Mouse (Mus musculus): ENCODE data around the gene Dhdds.
"Not testable (repeated sequence)": the region's sequence is repeated elsewhere in the genome, so short reads cannot be mapped to it uniquely, and the experiment has no call there.

Dhdds gene

DNA sequence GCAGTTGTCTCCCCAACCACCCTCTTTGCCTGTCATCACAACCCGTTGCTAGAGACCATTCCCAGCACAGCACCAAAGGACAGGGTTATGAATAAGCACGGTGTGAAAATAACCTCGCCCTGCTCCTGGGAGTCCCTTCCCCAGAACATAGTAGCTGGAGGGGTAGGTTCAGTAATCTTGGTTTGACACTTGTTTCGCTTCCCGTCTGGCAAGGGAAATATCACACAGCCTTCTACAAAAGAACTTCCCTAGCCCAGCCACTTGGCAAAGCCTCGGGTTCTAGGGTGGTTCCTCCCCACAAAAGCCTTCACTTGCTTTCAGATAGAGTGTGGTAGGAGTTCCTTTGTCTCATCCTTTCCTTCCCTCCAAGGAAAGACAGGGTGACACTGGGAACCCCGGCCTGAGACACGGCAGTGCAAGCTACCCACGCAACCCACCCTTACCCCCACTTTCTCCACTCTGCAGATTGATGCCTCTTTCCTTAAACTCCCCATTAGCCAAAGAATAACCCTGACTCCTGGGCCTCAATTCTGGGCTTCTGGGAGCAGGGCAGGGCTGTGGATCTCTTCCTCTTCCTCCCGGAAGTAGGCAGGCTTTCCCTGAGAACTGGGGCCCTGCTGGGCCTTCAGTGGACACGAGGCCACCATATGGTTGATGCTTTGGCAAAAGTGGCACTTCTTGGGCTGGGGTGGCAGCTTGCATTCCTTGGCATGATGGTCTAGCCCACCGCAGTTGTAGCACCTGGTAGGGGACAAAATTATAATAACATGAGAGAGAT, 5.1 kb upstream of the Dhdds start:
- DNase-seq (ENCODE audit: low spot score in 2 of 2), result no peak

GRCm38 (mm10) chr4:134002903-134003302, 2.2 kb upstream of the Dhdds start:
- no peak for DNase-seq (ENCODE audit: low spot score in 2 of 2)

- DNase-seq (ENCODE audit: low spot score in 2 of 2), result no peak
Measured at GRCm38 (mm10) chr4:134002246-134002645, 1.5 kb upstream of the Dhdds start.

DNA sequence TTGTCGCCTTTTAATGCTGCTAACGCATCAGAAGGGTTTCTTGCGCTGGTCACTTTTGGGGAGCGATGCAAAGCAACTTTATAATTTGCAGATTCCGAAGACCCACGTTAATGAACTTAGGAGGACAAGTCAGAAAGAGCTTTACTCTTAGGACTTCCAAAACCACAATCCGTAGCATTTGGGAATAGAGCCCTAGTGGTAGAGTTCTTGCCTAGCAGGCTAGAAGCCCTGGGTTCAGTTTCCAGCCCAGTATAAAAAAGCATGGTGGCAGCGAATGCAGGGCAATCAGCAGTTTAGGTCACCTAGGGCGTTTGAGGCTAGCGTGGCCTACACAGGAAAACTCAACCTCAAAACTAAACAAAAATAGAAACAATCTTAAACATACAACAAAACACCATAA, 992 bp upstream of the Dhdds start:
- no peak for DNase-seq (ENCODE audit: low spot score in 2 of 2)

DNA sequence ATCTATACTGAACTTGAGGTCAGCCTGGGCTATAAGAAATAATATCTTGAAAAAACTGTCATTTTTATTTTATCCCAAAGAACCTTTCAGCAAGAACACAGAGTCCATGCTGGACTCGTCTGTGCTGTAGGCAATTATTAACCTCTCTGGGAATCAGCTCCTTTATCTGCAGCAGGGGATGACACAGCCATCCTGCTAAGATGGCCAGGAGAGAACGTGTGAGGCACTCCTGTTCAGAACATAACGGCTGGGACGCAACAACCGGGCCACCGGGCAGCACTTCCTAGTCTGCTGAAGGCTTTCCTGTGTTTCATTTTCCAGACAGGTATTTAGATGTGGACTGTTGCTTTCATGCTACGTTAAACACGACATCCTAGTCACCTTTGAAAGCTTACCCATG, 6.0 kb downstream of the Dhdds start:
- DNase-seq (ENCODE audit: low spot score in 2 of 2), result no peak

- DNase-seq (ENCODE audit: low spot score in 2 of 2), result no peak
Measured at GRCm38 (mm10) chr4:133991087-133991660, 9.5 kb downstream of the Dhdds start.

- DNase-seq (ENCODE audit: low spot score in 2 of 2), result no peak
Measured at GRCm38 (mm10) chr4:133990035-133990434, 10.7 kb downstream of the Dhdds start.

- DNase-seq (ENCODE audit: low spot score in 2 of 2), result not testable (repeated sequence)
Measured at GRCm38 (mm10) chr4:133988289-133988688, 12.4 kb downstream of the Dhdds start.

GRCm38 (mm10) chr4:133982936-133983335, 17.8 kb downstream of the Dhdds start:
- DNase-seq (ENCODE audit: low spot score in 2 of 2), result no peak

GRCm38 (mm10) chr4:133980496-133980895, 20.2 kb downstream of the Dhdds start:
- no peak for DNase-seq (ENCODE audit: low spot score in 2 of 2)

GRCm38 (mm10) chr4:133978021-133978711, 22.6 kb downstream of the Dhdds start:
- DNase-seq (ENCODE audit: low spot score in 2 of 2), result no peak

- DNase-seq (ENCODE audit: low spot score in 2 of 2), result no peak
Measured at GRCm38 (mm10) chr4:133971741-133972140, 29.0 kb downstream of the Dhdds start.

DNA sequence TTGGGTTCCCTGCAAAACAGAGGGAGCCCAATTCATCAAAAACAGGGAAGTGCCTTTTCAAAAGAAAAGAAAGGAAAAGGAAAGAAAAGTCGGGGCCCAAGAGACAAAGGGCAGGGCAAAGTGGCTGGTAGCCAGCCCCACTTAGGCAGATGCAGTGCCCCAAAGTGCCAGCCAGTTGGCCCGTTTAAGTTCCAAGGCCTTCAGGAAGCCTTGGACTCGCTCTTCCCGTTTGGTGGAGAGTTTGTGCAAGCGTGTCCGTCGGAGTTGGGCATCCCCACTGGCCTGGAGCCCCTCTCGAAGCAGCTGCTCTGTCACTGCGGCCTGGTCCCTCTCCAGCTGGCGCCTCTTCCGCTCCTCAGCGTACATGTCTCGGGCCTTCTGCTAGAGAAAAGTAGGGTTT, 29.8 kb downstream of the Dhdds start:
- DNase-seq (ENCODE audit: low spot score in 2 of 2), result no peak

DNA sequence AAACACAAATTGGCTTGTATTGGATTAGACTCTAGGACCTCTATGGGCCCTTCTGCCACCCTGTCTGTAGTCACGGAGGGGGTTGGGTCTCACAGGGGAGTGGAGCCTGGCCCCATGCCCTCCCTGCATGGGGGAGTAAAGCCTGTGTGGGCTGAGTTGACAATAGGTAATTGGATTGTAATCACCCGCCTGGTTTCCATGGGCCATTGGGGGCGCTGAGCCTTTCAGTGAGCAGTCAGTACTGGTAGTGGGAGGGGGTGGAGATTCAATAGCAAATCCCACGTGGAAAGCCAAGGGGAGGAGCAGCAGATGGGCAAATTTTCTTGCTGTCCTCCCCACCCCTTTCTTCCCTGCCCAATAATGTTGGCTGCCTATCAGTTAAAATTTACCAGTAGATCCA, 30.5 kb downstream of the Dhdds start:
- peak in 1 of 2 experiments; percentile 13 for DNase-seq (ENCODE audit: low spot score in 2 of 2)

DNA sequence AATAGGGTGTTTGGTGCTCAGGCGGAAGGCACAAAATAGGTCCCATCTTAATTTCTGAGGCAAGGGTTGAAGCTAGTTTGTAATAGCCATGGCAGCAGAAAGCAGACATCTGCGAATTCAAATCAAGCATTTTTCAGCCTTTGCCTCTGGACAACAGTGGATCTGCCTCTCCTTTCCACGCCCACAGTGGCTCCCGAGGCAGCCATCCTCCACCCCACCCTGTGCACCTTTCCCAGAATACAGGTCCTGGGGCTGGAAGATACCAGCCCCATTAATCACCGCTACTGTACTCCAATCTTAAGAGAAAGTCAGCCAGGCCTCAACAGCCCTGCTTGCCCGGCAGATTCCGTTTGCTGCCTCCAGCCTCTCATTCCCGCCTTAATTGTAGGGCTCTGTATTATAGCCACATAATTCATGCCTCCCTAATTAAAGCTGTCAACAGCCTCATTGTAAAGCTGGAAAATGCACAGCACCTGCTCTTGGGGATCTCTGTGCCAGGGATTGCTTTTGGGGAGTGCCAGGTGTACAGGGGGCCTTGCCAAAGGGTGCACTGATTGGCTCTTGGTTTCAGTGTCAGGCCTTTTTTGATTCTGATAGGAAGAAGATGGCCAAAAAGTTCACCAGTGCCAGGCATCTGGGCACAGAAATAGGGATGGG, 31.5 kb downstream of the Dhdds start:
- no peak for DNase-seq (ENCODE audit: low spot score in 2 of 2)

GRCm38 (mm10) chr4:133968150-133968921, 32.4 kb downstream of the Dhdds start, which contains the start of gene Hmgn2:
TSS of gene Hmgn2 (minus strand) at chr4:133968650.
- DNase-seq (ENCODE audit: low spot score in 2 of 2), result peak in 1 of 2 experiments; percentile 19

GRCm38 (mm10) chr4:133967866-133968149, 32.9 kb downstream of the Dhdds start:
- DNase-seq (ENCODE audit: low spot score in 2 of 2), result peak; percentile 87

GRCm38 (mm10) chr4:133967138-133967865, 33.4 kb downstream of the Dhdds start:
- DNase-seq (ENCODE audit: low spot score in 2 of 2), result peak; percentile 94 to 96

GRCm38 (mm10) chr4:133966271-133966940, 34.3 kb downstream of the Dhdds start:
- no peak for DNase-seq (ENCODE audit: low spot score in 2 of 2)

- no peak for DNase-seq (ENCODE audit: low spot score in 2 of 2)
Measured at GRCm38 (mm10) chr4:133962566-133962965, 38.2 kb downstream of the Dhdds start.

All from right cerebral cortex, postnatal 36 days (tissue).